Mouse (Mus musculus) B cell, adult (primary cell): ENCODE results near the gene Gm32802. TPM values are rescaled to one million over a fixed set of nuclear protein-coding genes. Genes with fewer than 3 reads are reported as not detected.

Experiments used
- total RNA-seq: library from RNA; stranded (reverse); gene quantifications from 4 replicates; pipeline ENCODE4 v1.2.4, GENCODE M21; 2023; ENCODE audit not compliant: inconsistent age

The Gm32802 gene
- 0.72 to 1.3 TPM (median 1.1 TPM) in 4 replicates for total RNA-seq

DNA sequence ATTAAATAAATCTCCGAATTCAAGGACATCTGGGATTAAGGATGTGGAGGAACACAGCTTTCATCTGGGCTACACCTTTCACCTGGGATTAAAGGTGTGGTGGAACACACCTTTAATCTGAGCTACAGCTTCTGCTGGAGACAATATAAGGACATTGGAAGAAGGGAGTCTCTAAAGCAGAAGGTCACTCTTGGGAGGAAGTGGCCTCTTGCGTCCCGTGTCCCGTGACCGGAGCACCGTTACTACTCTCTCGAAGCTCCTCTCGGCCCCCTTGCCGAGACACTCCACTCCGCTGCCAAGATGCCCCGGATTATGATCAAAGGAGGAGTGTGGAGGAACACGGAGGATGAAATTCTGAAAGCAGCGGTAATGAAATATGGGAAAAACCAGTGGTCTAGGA is at the start of gene Gm32802:
Gene Gm32802 (plus strand): TSS at position 301 of the 400 bp plus-strand sequence.

DNA sequence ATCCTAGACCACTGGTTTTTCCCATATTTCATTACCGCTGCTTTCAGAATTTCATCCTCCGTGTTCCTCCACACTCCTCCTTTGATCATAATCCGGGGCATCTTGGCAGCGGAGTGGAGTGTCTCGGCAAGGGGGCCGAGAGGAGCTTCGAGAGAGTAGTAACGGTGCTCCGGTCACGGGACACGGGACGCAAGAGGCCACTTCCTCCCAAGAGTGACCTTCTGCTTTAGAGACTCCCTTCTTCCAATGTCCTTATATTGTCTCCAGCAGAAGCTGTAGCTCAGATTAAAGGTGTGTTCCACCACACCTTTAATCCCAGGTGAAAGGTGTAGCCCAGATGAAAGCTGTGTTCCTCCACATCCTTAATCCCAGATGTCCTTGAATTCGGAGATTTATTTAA is 17.8 kb upstream of the Gm32802 start, which contains the start of gene Gm32717:
Gene Gm32717 (minus strand): TSS at position 101 of the 400 bp plus-strand sequence.

DNA sequence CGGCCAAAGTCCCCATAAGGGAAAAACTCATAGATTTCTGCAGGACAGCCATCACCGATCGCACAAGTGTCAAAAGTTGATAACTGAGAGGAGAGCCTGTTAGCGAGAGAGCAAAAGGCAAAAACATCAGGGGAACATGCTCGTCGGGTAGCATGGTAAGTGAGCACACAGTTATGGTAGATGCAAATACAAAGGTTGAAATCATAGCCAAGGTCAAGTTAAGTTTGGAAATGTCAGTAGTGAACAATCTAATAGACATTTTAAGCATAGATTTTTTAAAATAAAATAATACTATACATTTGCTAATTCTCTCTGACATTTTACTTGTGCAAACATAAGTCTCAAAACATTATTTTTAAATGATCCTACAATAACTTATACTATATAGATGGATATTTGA is 36.5 kb downstream of the Gm32802 start, which contains the start of gene Iltifb:
Gene Iltifb (minus strand): TSS at position 101 of the 400 bp plus-strand sequence.

Other genes starting within 250 kb of the Gm32802 start
- gene Mdm1, start 116.9 kb upstream of the Gm32802 start, total RNA-seq: 9.7 to 13.5 TPM (median 12.7 TPM) in 4 replicates
- not detected in 4 replicates for gene Il22, start 53.7 kb upstream of the Gm32802 start, total RNA-seq
- gene Gm32717, start 17.9 kb upstream of the Gm32802 start, total RNA-seq: 0.72 to 1.3 TPM (median 1.1 TPM) in 4 replicates
- gene Iltifb, start 36.4 kb downstream of the Gm32802 start, total RNA-seq: not detected in 4 replicates
- gene Gm9040, start 68.3 kb downstream of the Gm32802 start, total RNA-seq: not detected in 4 replicates
- gene Gm9044, start 73.7 kb downstream of the Gm32802 start, total RNA-seq: not detected in 4 replicates
- not detected in 4 replicates for gene Gm9045, start 79.1 kb downstream of the Gm32802 start, total RNA-seq
- gene Gm9046, start 84.6 kb downstream of the Gm32802 start, total RNA-seq: not detected in 4 replicates
- gene Gm9048, start 90.0 kb downstream of the Gm32802 start, total RNA-seq: not detected in 4 replicates
- not detected in 4 replicates for gene Gm9049, start 95.4 kb downstream of the Gm32802 start, total RNA-seq
- 0.61 to 1.7 TPM (median 1.1 TPM) in 4 replicates for gene Ifng, start 182.4 kb downstream of the Gm32802 start, total RNA-seq